Mouse (Mus musculus) left cerebral cortex, postnatal 36 days (tissue): ENCODE data around the gene Mphosph10. TPM values are rescaled to one million over a fixed set of nuclear protein-coding genes. Genes with fewer than 3 reads are reported as not detected.
A peak's percentile ranks its signal among the peaks of the same experiment; 100 is the strongest.

Experiments
- DNase-seq, 2 experiments: peaks; one replicate each; pipeline ENCODE4 v3.0.0; 2021 to 2022; ENCODE audit warnings: low spot score in 2 of 2, mixed read lengths in 1 of 2
- intact Hi-C: fragments of 180-260 bp; cut with DNase I; formaldehyde crosslinking; loops from one replicate; pipeline ENCODE4 v1.15.1; 2025
- total RNA-seq, 2 experiments: library from RNA; stranded (reverse); gene quantifications; 2 replicates each; pipeline ENCODE4 v1.2.3; 2021

Mphosph10 gene
- total RNA-seq, 2 experiments from 2014 or later: 16.1 to 19.6 TPM

GRCm38 (mm10) chr7:64357405-64357804 is 34.7 kb downstream of the Mphosph10 start:
- peak; percentile 38 to 40 for DNase-seq
- intact Hi-C loops: no loop called here

GRCm38 (mm10) chr7:64356661-64357060 is 35.4 kb downstream of the Mphosph10 start:
- no peak for DNase-seq
- intact Hi-C loops: no loop called here

GRCm38 (mm10) chr7:64354206-64354605 is 37.9 kb downstream of the Mphosph10 start:
- intact Hi-C loops: no loop called here
- DNase-seq: no peak

GRCm38 (mm10) chr7:64351087-64351486 is 41.0 kb downstream of the Mphosph10 start:
- intact Hi-C loops: no loop called here
- peak; percentile 62 to 64 for DNase-seq

GRCm38 (mm10) chr7:64349147-64349861 is 42.8 kb downstream of the Mphosph10 start:
- peak; percentile 44 to 59 for DNase-seq
- intact Hi-C loops: no loop called here

GRCm38 (mm10) chr7:64347813-64348212 is 44.3 kb downstream of the Mphosph10 start:
- intact Hi-C loops: no loop called here
- DNase-seq: no peak

GRCm38 (mm10) chr7:64332686-64333085 is 59.4 kb downstream of the Mphosph10 start:
- DNase-seq: no peak
- intact Hi-C loops: no loop called here

- DNase-seq: no peak
- intact Hi-C loops: no loop called here
These were observed 60.8 kb downstream of the Mphosph10 start for GRCm38 (mm10) chr7:64331309-64331708.

- no peak for DNase-seq
- intact Hi-C loops: loop anchor here (1.0 to 5.0 kb wide), 2 partner anchors 162 to 575 kb away; no protein-coding TSS in a partner anchor
These were observed 64.6 kb downstream of the Mphosph10 start for GRCm38 (mm10) chr7:64327486-64327885.

GRCm38 (mm10) chr7:64326892-64327291 is 65.2 kb downstream of the Mphosph10 start:
- DNase-seq: peak; percentile 67 to 76
- intact Hi-C loops: loop anchor here (1.0 to 5.0 kb wide), 2 partner anchors 162 to 575 kb away; no protein-coding TSS in a partner anchor

Other genes with a start within 250 kb of the Mphosph10 start
- 1 to 10 TPM in 1 of 2 experiments, not detected in 1; 1.6 TPM for gene Trpm1, start 238.4 kb downstream of the Mphosph10 start, total RNA-seq
- gene Mtmr10, start 104.6 kb downstream of the Mphosph10 start, total RNA-seq: 10 to 100 TPM; 16.1 to 17.5 TPM
- 10 to 100 TPM in 1 of 2 experiments, 1 to 10 TPM in 1; 9.1 to 12.8 TPM for gene Fan1, start 18.2 kb downstream of the Mphosph10 start, total RNA-seq
- 10 to 100 TPM; 46.8 to 48.9 TPM for gene Mcee, start 339 bp upstream of the Mphosph10 start, total RNA-seq
- gene Apba2, start 109.4 kb upstream of the Mphosph10 start, total RNA-seq: 100 to 1,000 TPM; 245 to 264 TPM